In genomic region chr6:144772985-144773384, GRCm38 (mm10) we compare ENCODE assay signal across 17 mouse cellular contexts. TPM values are rescaled to one million over a fixed set of nuclear protein-coding genes. Genes with fewer than 3 reads are reported as not detected.
DNase-seq lines count a peak whose midpoint lies in the region; ATAC-seq lines count a peak whose summit lies in the region.
"Had no signal": no experiment of that assay in that cellular context is flagged by ENCODE, and none has a peak within 500 bp of the region (broad histone marks: within the 10 kb centered on the region; RNA-seq: fewer than 3 reads in every experiment).

No protein-coding gene starts in this region.

- DNase-seq in 3T3-L1 (ENCODE audit: low read depth, low spot score) (peak; percentile 83), NIH3T3 (ENCODE audit: low read depth) (peak; percentile 89)
- DNase-seq in adrenal gland, postnatal 25 days = peak; percentile 80
- no peak for DNase-seq in cerebellum, postnatal 25 days
- no peak for DNase-seq in cerebellum, adult 11 months
- no peak for DNase-seq in retina, postnatal 1 day
- DNase-seq: cerebellum, adult 9-11 months; gastrocnemius, postnatal 14 days; heart, adult 2 months; heart, postnatal 4 days; liver, embryonic 13.5 days; lung, embryonic 14.5 days; lung, postnatal 36 days; thymus, postnatal 4 days had no signal

- ATAC-seq in megakaryocyte progenitor cell, adult 5-6 weeks (replicated peaks; ENCODE audit: poor library complexity) = peak; percentile 77
- ATAC-seq: CD4-positive, CD25-positive, alpha-beta regulatory T cell, adult 4 months; intestine, postnatal 0 days had no signal

RNA-seq across cellular contexts. Expression of gene Sox5, which starts 8.8 kb away (rescaled TPM):
- total RNA-seq in adrenal gland, postnatal 25 days (2021) = 10.8 and 14.7 TPM in 2 replicates
- 0.10 TPM in 1 of 2 replicates, not detected in the other for total RNA-seq in megakaryocyte progenitor cell, adult 5-6 weeks (2015)
- total RNA-seq in megakaryocyte progenitor cell, adult 5-6 weeks (2017) = 0.17 TPM in 1 of 2 replicates, not detected in the other

Comparison
In these comparisons a context has a peak if more than half of its experiments do, and no peak if none do; other contexts are left out.
1. DNase-seq: peak in 3T3-L1 (single experiment), NIH3T3 (single experiment) and adrenal gland, postnatal 25 days (single experiment); none in cerebellum, postnatal 25 days (0 of 2), cerebellum, adult 11 months (single experiment) and retina, postnatal 1 day (single experiment).